In the genomic region with DNA sequence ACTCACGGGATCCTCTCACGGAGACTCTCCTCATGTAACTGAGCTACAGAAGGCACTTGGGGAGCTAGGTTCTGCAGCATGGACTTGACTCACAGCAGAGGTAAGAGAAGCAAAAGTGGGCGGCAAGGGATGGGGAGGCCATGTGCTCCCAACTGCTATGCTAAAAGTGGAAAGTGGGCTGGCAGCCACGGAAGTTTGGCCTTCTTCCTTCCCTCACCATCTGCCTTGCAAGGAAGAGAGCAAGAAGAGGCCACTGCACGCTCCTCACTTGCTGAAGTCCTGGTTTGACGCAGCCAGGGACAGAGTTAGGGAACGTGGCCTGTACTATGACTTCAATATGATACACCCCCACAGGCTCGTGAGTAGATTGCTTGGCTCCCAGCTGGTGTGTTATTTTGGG, we compare ENCODE assay signal across 13 mouse cellular contexts.
DNase-seq lines count a peak whose midpoint lies in the region; TF ChIP-seq lines count a peak whose summit lies in the region.
"Had no signal": no experiment of that assay in that cellular context is flagged by ENCODE, and none has a peak within 500 bp of the region (broad histone marks: within the 10 kb centered on the region; RNA-seq: fewer than 3 reads in every experiment).

No protein-coding gene starts in this region.

- H3K4me3 ChIP-seq in cortical plate, adult 2 months (ENCODE audit: insufficient read depth, low read length), result no peak overlapping the region
- H3K4me3 ChIP-seq: limb, embryonic 10.5 days; midbrain, embryonic 10.5 days; neural tube, embryonic 13.5 days had no signal

- intact Hi-C loops in left cerebral cortex, postnatal 36 days (cut with DNase I), result loop anchor here (5.0 kb wide), 1 partner anchor 158 kb away; no protein-coding TSS in a partner anchor

- peaks cover 2% of the 10 kb centered on the region; the same call in 1 of the 2 replicates for H3K4me1 ChIP-seq in cortical plate, adult 2 months (ENCODE audit: control insufficient read depth, insufficient read depth, low read length)

- TF ChIP-seq CTCF in cortical plate, adult 2 months (IDR thresholded peaks at IDR 0.05; ENCODE audit: extremely low read depth, insufficient read depth, low read length), result no peak

- 0 out of 2 replicates have a peak, but pooled peaks have one; percentile 42 for TF ChIP-seq POLR2A in cortical plate, adult 2 months (IDR thresholded peaks at IDR 0.05; ENCODE audit: extremely low read depth, insufficient read depth, low read length)

- H3K27ac ChIP-seq in cortical plate, adult 2 months (ENCODE audit: insufficient read depth, low read length), result no peak overlapping the region
- H3K27ac ChIP-seq: midbrain, embryonic 10.5 days; neural tube, embryonic 13.5 days had no signal

- peak; percentile 38 to 56 for DNase-seq in cerebellum, postnatal 14 days
- no peak for DNase-seq in cerebellum, adult 9-11 months
- peak; percentile 17 for DNase-seq in heart, postnatal 4 days
- DNase-seq in left cerebral cortex, postnatal 36 days (ENCODE audit: low spot score in 2 of 2), result peak; percentile 80 to 85
- no peak for DNase-seq in MN1 (ENCODE audit: low spot score)
- no peak for DNase-seq in kidney, postnatal 4 days
- DNase-seq in urinary bladder, postnatal 25 days (ENCODE audit: low spot score), result no peak
- DNase-seq: adrenal gland, postnatal 25 days; liver, postnatal 0 days had no signal

Comparison
In these comparisons a context has a peak if more than half of its experiments do, and no peak if none do; other contexts are left out.
1. DNase-seq: peak in cerebellum, postnatal 14 days (2 of 2), heart, postnatal 4 days (single experiment) and left cerebral cortex, postnatal 36 days (2 of 2); none in cerebellum, adult 9-11 months (single experiment), MN1 (single experiment), kidney, postnatal 4 days (0 of 2) and urinary bladder, postnatal 25 days (single experiment).